Mouse (Mus musculus): Measurements from ENCODE around the gene Ptprm.

Ptprm gene

DNA sequence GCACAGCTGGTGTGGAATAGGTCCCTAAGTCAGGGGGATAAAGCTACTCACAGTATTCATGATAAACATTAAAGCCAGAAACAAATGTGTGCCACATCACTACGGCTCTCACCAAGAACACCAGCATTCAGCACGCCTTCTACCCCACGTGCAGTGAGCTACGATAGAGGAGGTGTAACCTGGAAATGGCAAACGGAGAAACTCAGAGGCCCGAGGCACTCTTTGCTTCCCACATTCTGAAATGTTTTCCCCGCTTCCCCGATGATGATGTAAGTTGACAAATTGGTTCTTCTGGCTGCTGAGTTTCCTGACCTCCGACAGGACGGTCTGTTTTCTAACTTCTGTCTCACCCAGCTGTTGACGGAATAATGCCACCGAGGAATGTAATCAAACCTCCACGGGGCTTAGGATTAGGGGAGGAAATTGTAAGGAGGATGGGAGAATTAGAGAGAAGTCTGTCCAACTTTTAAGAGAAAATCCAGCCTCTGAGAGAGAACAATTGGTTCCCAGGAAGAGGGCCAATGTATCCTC, 72.6 kb downstream of the Ptprm start:
- no peak for DNase-seq (ENCODE audit: low spot score)

- DNase-seq (ENCODE audit: low spot score), result no peak
These were observed 76.9 kb downstream of the Ptprm start for GRCm38 (mm10) chr17:67277124-67277910.

GRCm38 (mm10) chr17:67274531-67275094, 79.6 kb downstream of the Ptprm start:
- DNase-seq (ENCODE audit: low spot score), result no peak

DNA sequence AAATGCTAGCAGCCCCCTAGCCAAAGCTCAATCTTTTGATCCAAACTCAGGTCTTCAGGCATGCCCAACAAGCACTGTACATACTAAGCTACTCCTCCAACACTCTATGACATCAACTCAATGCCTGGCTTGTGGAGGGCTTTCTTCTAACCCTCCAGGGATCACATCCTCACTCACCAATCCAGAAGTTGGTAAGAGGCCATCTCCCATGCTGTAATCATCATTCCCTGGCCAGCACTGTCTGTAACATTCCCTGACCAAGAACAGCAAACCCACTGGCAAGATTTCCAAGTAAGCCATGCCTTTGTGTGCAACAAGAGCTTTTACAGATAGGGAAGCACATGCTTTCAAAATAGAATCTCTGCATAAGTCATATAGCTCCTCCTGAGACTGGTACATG, 81.3 kb downstream of the Ptprm start:
- no peak for DNase-seq (ENCODE audit: low spot score)

GRCm38 (mm10) chr17:67268475-67269080, 85.7 kb downstream of the Ptprm start:
- DNase-seq (ENCODE audit: low spot score), result no peak

GRCm38 (mm10) chr17:67266270-67266669, 88.0 kb downstream of the Ptprm start:
- no peak for DNase-seq (ENCODE audit: low spot score)

DNA sequence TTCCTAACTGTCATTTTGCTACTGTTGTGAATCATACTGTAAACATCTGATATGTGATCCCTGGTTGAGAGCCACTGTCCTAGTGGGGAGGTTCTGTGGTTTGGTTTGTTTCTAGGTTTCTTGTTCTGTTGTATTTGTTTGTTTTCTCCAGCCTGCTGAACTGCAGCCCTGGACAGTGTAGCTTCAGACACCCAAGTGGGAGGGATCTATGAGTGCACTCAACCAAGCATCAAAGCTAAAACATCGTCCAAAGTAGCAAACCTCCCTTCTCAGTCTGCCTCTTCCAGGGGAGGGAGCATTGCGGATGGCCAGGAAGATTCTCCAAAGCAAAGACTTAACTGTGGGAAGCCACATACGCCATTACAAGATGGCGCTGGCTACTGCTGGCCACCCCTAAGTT, 88.7 kb downstream of the Ptprm start:
- DNase-seq (ENCODE audit: low spot score), result no peak

DNA sequence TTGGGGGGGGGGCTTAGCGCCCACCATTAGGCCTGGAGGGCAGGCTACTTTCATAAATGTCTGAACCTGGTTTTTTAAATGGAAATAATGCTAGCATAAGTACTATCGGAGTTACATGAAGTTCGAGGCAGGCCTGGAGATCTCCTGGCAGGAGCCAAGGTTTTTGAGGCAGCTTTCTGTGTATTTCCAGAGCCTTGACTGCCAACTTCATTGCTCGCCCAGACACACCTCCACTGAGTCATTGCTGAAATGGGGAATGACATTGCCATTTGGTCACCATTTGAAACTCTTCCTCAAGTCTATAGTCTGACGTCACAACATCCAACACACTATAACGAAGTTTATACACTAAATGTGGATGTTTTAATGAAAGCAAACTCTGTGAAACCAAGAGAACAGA, 89.5 kb downstream of the Ptprm start:
- no peak for DNase-seq (ENCODE audit: low spot score)

- no peak for DNase-seq (ENCODE audit: low spot score)
These were observed 91.2 kb downstream of the Ptprm start for GRCm38 (mm10) chr17:67263024-67263423.

DNA sequence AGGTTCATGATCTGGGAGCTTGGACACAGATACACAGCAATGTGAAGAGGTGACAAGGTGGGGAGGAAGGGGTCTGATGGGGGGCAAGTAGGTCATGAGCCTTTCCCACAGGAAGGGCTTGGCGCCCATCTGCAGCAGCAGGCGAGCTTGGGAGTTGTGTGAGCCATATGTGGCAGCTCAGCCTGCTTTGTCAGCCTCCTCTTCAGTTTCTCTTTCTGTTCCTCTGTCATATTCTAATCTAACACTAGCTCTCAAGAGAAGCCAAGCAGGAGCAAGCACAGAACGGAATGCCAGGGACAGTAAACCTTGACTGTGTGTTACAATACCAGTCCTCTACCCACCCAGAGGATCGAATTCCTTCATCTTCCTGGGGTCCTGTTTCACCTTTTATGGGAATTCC, 94.2 kb downstream of the Ptprm start:
- DNase-seq (ENCODE audit: low spot score), result no peak

DNA sequence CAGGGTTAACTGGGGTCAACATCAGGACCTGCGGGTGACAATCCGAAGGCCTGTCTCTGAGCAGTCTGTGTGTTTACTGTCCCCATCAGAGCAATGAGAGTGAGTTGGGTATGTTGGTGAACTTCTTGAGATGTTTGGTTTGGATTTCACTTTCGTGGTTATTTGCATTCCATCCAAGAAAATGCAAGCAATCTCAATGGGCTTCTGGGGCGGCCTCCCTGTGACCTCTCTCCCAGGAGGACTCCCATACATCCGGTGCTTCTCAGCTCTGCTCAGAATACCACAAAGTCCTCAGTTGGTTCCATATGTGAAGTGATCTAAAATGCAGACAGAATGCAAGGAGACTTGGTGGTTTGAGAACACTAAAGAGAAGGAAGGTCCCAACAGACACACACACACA, 96.5 kb downstream of the Ptprm start:
- no peak for DNase-seq (ENCODE audit: low spot score)

- DNase-seq (ENCODE audit: low spot score), result no peak
These were observed 98.1 kb downstream of the Ptprm start for GRCm38 (mm10) chr17:67256171-67256570.

- DNase-seq (ENCODE audit: low spot score), result no peak
These were observed 100.8 kb downstream of the Ptprm start for GRCm38 (mm10) chr17:67253445-67253844.

- DNase-seq (ENCODE audit: low spot score), result no peak
These were observed 101.3 kb downstream of the Ptprm start for GRCm38 (mm10) chr17:67252992-67253391.

DNA sequence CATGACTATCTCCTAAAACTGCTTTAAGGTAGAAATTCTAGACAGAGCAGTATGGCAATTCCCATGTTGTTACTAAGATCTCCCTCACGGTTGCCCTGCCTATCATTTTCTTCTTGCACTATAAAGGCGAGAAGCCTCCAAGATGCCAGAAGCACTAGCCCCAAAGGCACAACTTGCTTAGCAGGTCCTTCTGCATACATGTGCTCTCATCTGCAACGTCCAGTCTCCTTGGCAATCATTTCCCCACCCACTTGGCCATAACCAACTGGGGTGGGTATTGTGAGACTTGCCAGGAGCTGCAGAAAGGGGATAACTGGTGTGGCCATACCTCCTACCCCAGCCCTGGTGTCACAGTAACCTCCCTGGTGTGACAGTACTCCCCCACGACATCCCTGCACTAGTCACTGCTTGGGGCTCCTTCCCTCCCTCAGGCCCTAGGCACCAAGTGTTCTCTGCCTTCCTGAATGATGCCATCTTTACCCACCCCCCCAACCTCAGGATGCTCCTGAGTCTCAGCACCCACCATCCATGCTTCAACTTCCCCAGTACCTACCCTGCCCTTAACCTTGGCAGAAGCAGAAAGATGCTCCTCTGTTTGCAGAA, 108.9 kb downstream of the Ptprm start:
- peak; percentile 4 for DNase-seq (ENCODE audit: low spot score)

DNA sequence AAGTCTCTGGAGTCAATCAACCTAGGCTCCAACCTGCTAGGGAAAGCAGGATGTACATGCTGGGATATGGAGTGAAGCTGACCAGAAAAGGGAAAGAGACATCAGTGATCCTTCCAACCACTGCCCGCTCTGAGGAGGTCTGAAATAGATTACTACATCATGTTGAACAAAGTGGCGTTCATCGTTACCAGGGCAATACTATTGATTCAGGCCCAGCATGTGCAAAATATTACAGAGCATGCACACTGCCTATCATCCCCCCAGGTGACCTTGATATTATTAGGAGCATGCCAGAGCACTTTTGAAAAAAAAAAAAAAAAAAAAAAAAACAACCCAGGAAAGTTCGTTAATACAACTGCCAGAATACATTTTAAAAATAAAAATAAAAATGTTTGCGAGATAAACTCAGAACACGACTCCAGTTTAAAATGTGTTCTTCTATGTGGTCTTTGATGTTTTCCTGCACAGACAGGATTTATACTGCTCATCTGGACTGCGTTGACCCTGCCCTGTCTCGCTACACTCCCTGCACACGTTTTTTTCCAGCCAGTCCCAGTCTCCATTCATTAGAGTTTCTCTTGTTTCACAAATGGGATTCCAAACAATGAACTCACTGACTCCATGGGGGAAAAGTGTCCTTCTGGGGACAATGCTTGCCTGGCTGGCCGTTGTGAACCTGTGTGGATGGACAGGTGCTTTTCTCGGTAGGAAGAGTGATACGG, 111.3 kb downstream of the Ptprm start:
- DNase-seq (ENCODE audit: low spot score), result no peak

DNA sequence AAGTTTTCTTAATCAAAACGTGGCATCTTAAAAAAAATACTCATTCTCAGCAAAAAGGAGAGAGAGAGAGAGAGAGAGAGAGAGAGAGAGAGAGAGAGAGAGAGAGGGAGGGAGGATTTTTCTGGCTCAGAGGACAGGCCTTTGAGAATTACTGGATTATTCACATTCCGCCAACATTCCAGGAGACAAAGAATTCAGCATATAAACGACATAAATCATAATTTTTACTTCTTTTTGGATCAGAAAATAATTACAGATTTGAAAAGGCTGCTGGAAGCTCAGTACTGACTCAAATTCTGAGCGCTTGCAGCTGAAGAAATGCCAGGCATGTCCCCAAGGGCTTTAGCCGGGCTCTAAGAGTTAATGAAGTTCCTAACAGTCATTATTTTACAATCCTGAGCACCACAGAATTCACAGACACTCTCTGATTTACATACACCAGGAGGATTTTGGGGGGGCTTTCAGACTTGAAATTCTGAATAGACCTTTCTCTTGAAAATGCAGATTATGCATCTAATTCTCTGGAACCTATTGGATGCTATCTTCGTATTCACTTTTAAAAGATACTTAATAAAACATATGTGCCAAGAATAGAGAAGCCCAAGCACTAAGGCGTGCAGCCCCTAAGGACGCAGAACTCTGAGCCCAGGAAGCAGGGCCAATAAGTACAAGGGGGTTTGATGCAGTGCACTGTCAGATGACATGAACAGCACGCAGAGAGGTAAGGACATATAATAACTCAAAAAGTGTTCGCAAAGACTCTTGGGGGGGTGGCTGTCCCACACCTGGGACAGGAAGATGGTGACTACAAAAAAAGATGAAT, 112.1 kb downstream of the Ptprm start:
- no peak for DNase-seq (ENCODE audit: low spot score)

- no peak for DNase-seq (ENCODE audit: low spot score)
These were observed 115.4 kb downstream of the Ptprm start for GRCm38 (mm10) chr17:67238866-67239265.

GRCm38 (mm10) chr17:67237407-67237806, 116.8 kb downstream of the Ptprm start:
- DNase-seq (ENCODE audit: low spot score), result no peak

DNA sequence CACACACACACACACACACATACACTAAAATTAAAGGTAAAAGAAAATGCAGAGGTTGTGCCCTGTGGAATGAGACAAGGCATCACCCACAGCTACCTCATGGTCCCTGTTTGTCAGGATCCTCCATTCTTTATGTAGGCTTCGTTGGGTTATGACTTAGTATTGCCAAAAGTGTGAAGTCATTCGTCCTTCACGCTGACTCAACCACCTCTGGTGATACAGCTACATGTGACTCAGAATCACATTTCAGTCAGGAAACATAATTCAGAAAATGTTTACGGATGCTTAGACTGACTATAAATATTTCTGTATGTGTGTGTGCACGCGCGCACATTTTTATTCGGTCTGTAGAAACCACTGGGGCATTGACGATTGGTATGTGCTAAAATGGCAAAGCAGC, 121.2 kb downstream of the Ptprm start:
- DNase-seq (ENCODE audit: low spot score), result no peak

- DNase-seq (ENCODE audit: low spot score), result no peak
These were observed 127.3 kb downstream of the Ptprm start for GRCm38 (mm10) chr17:67226991-67227390.
